Mouse (Mus musculus) stomach, embryonic 16.5 days (tissue): Measurements from ENCODE around the gene Emc1. TPM values are rescaled to one million over a fixed set of nuclear protein-coding genes. Genes with fewer than 3 reads are reported as not detected.

Source experiments
- ATAC-seq: fragments of 200-750 bp; cut with Nextera tagmentation; 2 replicates; pipeline ENCODE4 v1.8.0; 2017; ENCODE audit warnings: moderate number of reproducible peaks, moderate TSS enrichment; ENCODE audit not compliant: insufficient read depth, low FRiP score
- H3K27ac ChIP-seq: fragments of 300-500 bp; sonication (generic); 2 replicates; pipeline ENCODE4 v1.5.1; 2014; ENCODE audit warnings: low read length
- H3K27me3 ChIP-seq: fragments of 300-500 bp; sonication (generic); 2 replicates; pipeline ENCODE4 v1.6.1; 2014; ENCODE audit warnings: low read length, control low read depth, mixed read lengths; ENCODE audit not compliant: control insufficient read depth, insufficient read depth
- H3K36me3 ChIP-seq: fragments of 300-500 bp; sonication (generic); 2 replicates; pipeline ENCODE4 v1.6.1; 2014; ENCODE audit warnings: low read length; ENCODE audit not compliant: control insufficient read depth, insufficient read depth
- H3K4me1 ChIP-seq: fragments of 300-500 bp; sonication (generic); 2 replicates; pipeline ENCODE4 v1.6.1; 2014; ENCODE audit warnings: low read length, control low read depth, mixed read lengths; ENCODE audit not compliant: control insufficient read depth, insufficient read depth
- H3K4me2 ChIP-seq: fragments of 300-500 bp; sonication (generic); 2 replicates; pipeline ENCODE4 v1.6.1; 2014; ENCODE audit warnings: low read depth, low read length, mixed read lengths
- H3K4me3 ChIP-seq: fragments of 300-500 bp; sonication (generic); replicated peaks from 2 replicates; pipeline ENCODE4 v1.5.1; 2014; ENCODE audit warnings: mild to moderate bottlenecking, low read length
- H3K9ac ChIP-seq: fragments of 300-500 bp; sonication (generic); 2 replicates; pipeline ENCODE4 v1.6.1; 2014; ENCODE audit warnings: low read length
- H3K9me3 ChIP-seq: fragments of 300-500 bp; sonication (generic); replicated peaks from 2 replicates; pipeline ENCODE4 v1.6.1; 2016; ENCODE audit warnings: low read length, control low read depth; ENCODE audit not compliant: control insufficient read depth
- WGBS: fragments of 180-500 bp; shearing (Covaris S2); extraction: QIAGEN DNeasy Blood & Tissue Kit; methylation state at CpG from one replicate; pipeline ENCODE4 v1.1.7; 2014; 5-methylcytosine and 5-hydroxymethylcytosine counted together
- polyA plus RNA-seq: library from polyadenylated mRNA; unstranded; fragments of >200 nt; fragmentation: Nextera tagmentation; extraction: Ambion mirVana; gene quantifications from 2 replicates; pipeline ENCODE4 v1.2.1, GENCODE M21; 2015

Gene Emc1
- polyA plus RNA-seq: 24.8 and 25.5 TPM in 2 replicates

- Histone ChIP-seq H3K27ac (peak within 1 kb of the TSS; percentile 93), H3K4me1 (peaks cover 17% of the 10 kb centered on the region), H3K27me3 (no peaks in the 10 kb centered on the region), H3K36me3 (peaks cover 9% of the 10 kb centered on the region; the same call in 1 of the 2 replicates), H3K4me2 (peak within 1 kb of the TSS; percentile 97), H3K9ac (peak within 1 kb of the TSS; percentile 87), H3K9me3 (no peaks in the 10 kb centered on the region), H3K4me3 (peak within 1 kb of the TSS; percentile 83)
- ATAC-seq: peak; percentile 95
- WGBS: under 1% methylated on average over 62 of the region's 64 CpGs
Observed at GRCm38 (mm10) chr4:139351931-139352711, at the start of gene Emc1, which contains the start of the genes Mrto4 and Ubr4. Gene Emc1, plus strand, starts transcription at chr4:139352587. Gene Mrto4, minus strand, starts transcription at chr4:139352576. Gene Ubr4, plus strand, starts transcription at chr4:139352609.

DNA sequence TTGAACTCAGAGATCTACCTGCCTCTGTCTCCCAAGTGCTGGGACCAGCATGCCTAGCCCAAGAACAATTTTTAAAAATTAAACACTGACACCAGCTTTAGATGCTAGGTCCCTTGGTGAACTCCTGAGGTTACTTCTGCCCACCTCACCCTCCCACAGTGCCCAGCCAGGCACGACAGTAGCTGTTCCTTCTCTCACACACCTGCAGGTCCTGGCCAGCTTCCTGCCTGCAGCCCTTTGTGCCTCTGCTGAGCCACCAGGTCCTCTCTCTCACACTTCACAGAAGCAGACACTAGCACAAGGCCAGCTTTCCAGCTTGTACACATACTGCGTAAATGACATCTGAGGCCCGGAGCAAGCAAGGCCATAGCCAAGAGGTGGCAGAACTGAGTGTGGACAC lies 46.9 kb upstream of the Emc1 start:
- H3K4me2 ChIP-seq: no peak overlapping the region
- no peak overlapping the region for H3K9ac ChIP-seq
- H3K4me1 ChIP-seq: peaks cover 4% of the 10 kb centered on the region; the same call in 1 of the 2 replicates
- ATAC-seq: no peak
- WGBS: 89% methylated on average over 3 of the region's 3 CpGs
- no peaks in the 10 kb centered on the region for H3K9me3 ChIP-seq
- no peaks in the 10 kb centered on the region for H3K27me3 ChIP-seq
- no peak overlapping the region for H3K27ac ChIP-seq
- no peaks in the 10 kb centered on the region for H3K36me3 ChIP-seq
- no peak overlapping the region for H3K4me3 ChIP-seq

GRCm38 (mm10) chr4:139307916-139308315 lies 44.5 kb upstream of the Emc1 start:
- Histone ChIP-seq H3K9me3 (no peaks in the 10 kb centered on the region), H3K4me2 (no peak overlapping the region), H3K4me3 (no peak overlapping the region), H3K27me3 (no peaks in the 10 kb centered on the region), H3K36me3 (no peaks in the 10 kb centered on the region), H3K4me1 (peaks cover 17% of the 10 kb centered on the region), H3K27ac (no peak overlapping the region), H3K9ac (no peak overlapping the region)
- 80% methylated on average over 5 of the region's 5 CpGs for WGBS
- ATAC-seq: no peak

- H3K36me3 ChIP-seq: no peaks in the 10 kb centered on the region
- 28% methylated on average over 6 of the region's 6 CpGs for WGBS
- no peaks in the 10 kb centered on the region for H3K9me3 ChIP-seq
- H3K4me1 ChIP-seq: peaks cover 17% of the 10 kb centered on the region
- peak overlapping the region; percentile 96 for H3K9ac ChIP-seq
- H3K27me3 ChIP-seq: no peaks in the 10 kb centered on the region
- peak overlapping the region; percentile 95 for H3K4me3 ChIP-seq
- peak overlapping the region; percentile 92 for H3K4me2 ChIP-seq
- H3K27ac ChIP-seq: no peak overlapping the region
- no peak for ATAC-seq
Observed at GRCm38 (mm10) chr4:139309651-139310050, 42.7 kb upstream of the Emc1 start.

- no peaks in the 10 kb centered on the region for H3K9me3 ChIP-seq
- ATAC-seq: peak; percentile 91
- under 1% methylated on average over 63 of the region's 63 CpGs for WGBS
Observed at GRCm38 (mm10) chr4:139310171-139310898, 42.1 kb upstream of the Emc1 start, which contains the start of the genes Pqlc2 and Akr7a5. Gene Pqlc2, minus strand, starts transcription at chr4:139310708. Gene Akr7a5, plus strand, starts transcription at chr4:139310744.

GRCm38 (mm10) chr4:139310899-139311701 lies 41.3 kb upstream of the Emc1 start:
- Histone ChIP-seq H3K9me3 (no peaks in the 10 kb centered on the region), H3K9ac (peak overlapping the region; percentile 96), H3K4me1 (peaks cover 17% of the 10 kb centered on the region), H3K36me3 (no peaks in the 10 kb centered on the region), H3K27ac (peak overlapping the region; percentile 83), H3K27me3 (no peaks in the 10 kb centered on the region), H3K4me3 (peak overlapping the region; percentile 95), H3K4me2 (peak overlapping the region; percentile 92)
- peak; percentile 65 for ATAC-seq
- WGBS: under 1% methylated on average over 53 of the region's 53 CpGs

More at GRCm38 (mm10) chr4:139310171-139310898, 42.1 kb upstream of the Emc1 start, which contains the start of the genes Pqlc2 and Akr7a5:
- Histone ChIP-seq H3K27ac (peak within 1 kb of the TSS; percentile 83), H3K4me2 (peak within 1 kb of the TSS; percentile 92), H3K4me3 (peak within 1 kb of the TSS; percentile 95), H3K36me3 (no peaks in the 10 kb centered on the region), H3K27me3 (no peaks in the 10 kb centered on the region), H3K4me1 (peaks cover 17% of the 10 kb centered on the region), H3K9ac (peak within 1 kb of the TSS; percentile 96)

- WGBS: 16% methylated on average over 14 of the region's 14 CpGs
- peak overlapping the region; percentile 95 for H3K4me3 ChIP-seq
- H3K27me3 ChIP-seq: no peaks in the 10 kb centered on the region
- no peak for ATAC-seq
- H3K4me1 ChIP-seq: peaks cover 17% of the 10 kb centered on the region
- peak overlapping the region; percentile 96 for H3K9ac ChIP-seq
- peak overlapping the region; percentile 25; the same call in 1 of the 2 replicates for H3K27ac ChIP-seq
- no peaks in the 10 kb centered on the region for H3K36me3 ChIP-seq
- H3K9me3 ChIP-seq: no peaks in the 10 kb centered on the region
- H3K4me2 ChIP-seq: peak overlapping the region; percentile 92
Observed at GRCm38 (mm10) chr4:139311707-139312106, 40.7 kb upstream of the Emc1 start.

DNA sequence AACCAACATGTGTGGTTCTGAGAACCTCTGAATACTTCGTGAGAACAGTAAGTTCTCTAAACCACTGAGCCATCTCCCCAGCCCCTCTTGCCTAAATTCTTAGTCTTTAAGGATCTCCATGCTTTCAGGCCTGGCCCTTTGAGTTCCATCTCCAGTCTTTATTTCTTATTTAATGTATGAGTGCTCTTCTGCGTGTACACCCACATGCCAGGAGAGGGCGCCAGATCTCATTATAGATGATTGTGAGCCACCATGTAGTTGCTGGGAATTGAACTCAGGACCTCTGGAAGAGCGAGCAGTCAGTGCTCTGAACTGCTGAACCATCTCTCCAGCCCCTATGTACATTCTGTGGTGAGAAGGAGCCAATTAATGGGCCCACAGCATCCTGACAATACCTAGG lies 39.8 kb upstream of the Emc1 start:
- H3K36me3 ChIP-seq: no peaks in the 10 kb centered on the region
- no peak overlapping the region for H3K4me3 ChIP-seq
- no peak overlapping the region for H3K27ac ChIP-seq
- H3K27me3 ChIP-seq: no peaks in the 10 kb centered on the region
- peaks cover 17% of the 10 kb centered on the region for H3K4me1 ChIP-seq
- ATAC-seq: no peak
- H3K9ac ChIP-seq: no peak overlapping the region
- H3K4me2 ChIP-seq: no peak overlapping the region
- WGBS: 61% methylated on average over 4 of the region's 4 CpGs
- no peaks in the 10 kb centered on the region for H3K9me3 ChIP-seq
